Mouse (Mus musculus) heart, postnatal 0 days (tissue): ENCODE data around the gene Lpp.

Experiments used
- CTCF ChIP-seq: IDR thresholded peaks from 2 replicates; pipeline ENCODE4 v1.5.1; 2016; ENCODE audit warnings: antibody characterized with exemption, control low read depth, low read depth
- EP300 ChIP-seq: IDR thresholded peaks from 2 replicates; pipeline ENCODE4 v1.6.1; 2016; ENCODE audit warnings: antibody characterized with exemption, low read depth

GRCm38 (mm10) chr16:24641003-24641797, 247.9 kb downstream of the Lpp start:
- no peak for TF ChIP-seq CTCF
- no peak for TF ChIP-seq EP300
